Mouse (Mus musculus) gastrocnemius, adult 8-10 months (tissue): ENCODE results near the gene Wnt5a. TPM values are rescaled to one million over a fixed set of nuclear protein-coding genes. Genes with fewer than 3 reads are reported as not detected.
A peak's percentile ranks its signal among the peaks of the same experiment; 100 is the strongest.

Source experiments
- DNase-seq, 2 experiments: peaks; one replicate each; pipeline ENCODE4 v3.0.0; 2022; ENCODE audit warnings: low spot score in 2 of 2
- total RNA-seq, 4 experiments: library from RNA; stranded (reverse); gene quantifications; 2 replicates each; pipeline ENCODE4 v1.2.4; 2022

Wnt5a gene
- total RNA-seq, result 1 to 10 TPM; 3.1 to 6.0 (median 4.2) TPM

DNA sequence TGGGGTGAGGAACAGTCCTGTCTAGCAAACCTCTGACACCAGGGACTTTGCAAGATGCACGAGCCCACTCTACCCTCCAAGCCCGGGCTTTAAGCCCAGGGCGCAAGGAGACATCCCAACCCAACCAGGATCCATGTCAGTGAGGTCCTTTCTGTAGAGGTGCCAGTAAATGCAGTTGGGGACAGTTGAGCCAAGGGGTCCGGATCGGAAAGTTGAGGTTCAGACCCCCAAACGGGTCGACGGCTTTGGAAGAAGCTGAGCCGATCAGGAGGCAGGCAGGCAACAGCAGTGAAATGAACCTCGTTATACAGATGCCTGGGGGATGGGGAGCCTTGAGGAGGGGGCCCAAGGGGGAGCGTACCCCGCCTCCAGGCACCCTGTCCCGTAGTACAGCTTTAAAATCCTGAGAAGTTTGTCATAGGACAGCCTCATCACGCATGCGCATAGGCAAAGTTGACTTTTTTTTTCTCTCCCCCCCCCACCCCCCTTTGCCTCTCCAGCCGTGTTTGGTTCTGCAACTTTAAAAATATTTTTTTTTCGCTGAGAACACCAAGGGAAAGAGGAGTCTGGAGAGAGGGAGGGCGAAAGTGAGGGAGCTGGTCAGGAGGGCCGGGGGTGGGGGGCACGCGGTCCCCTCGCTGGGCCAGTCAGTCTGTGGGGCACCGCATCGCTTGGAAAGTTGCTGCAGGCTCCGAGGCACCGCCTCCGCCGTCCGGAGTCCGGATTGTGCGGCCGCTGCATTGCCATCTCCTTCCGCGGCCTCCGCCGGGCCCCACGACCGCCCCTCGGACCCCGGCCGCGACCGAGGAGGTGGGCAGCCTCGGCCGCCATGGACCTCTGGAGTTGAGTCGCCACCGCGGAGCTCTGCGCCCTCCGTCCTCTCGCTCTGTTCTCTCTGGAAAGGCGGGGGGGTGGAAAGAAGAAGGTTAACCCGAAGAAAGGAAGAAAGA is at the start of gene Wnt5a:
Gene Wnt5a, plus strand, starts transcription at position 650 of the 950 bp plus-strand sequence.
- DNase-seq, result peak in 1 of 2 experiments; percentile 21

DNA sequence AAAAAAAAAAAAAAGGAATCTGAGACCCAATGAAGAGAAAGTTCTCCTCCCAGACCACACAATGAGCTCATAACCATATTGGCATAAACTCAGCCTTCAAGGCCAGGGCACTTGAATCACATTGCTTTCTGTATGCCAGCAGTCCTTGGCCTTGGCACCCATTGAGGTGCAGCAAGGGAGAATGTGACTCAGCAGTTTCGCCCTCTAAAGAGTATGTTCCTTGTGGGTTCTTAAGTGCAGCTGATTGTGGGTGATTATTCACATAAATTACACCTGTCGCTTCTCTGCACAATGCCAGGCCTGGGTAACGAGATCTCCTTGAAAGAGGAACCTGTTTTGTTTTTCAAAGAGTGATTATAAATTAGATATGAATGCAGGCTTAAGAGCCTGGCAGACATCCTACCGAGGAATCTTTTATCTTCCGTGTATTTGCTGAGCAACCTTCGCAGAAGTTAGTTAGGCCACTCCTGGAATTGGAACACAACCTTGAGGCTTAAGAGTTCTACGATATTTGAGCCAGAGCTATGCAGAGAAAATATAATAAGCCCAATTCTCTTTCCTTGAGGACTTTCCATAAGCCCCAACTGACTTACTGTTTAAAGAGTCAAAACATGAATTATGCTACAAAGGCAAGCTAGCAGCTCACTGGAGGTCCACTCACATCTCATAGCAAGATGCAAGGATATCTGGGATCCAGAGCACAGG is 48.0 kb upstream of the Wnt5a start:
- no peak for DNase-seq

DNA sequence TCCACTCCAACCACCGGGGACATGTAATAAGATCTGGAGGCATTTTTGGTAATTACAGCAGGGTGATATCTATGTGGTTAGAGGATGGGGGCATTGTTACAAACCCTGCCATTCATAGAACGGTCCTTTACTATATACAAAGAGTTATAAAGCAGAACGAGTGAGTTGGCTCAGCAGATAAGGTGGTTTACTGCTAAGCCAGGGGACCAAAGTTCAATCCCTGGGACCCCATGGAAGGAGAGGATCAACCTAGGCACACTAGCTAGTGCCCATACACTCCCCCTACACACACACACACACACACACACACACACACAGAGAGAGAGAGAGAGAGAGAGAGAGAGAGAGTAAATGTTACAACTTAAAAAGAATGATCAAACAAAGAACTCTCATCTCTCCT is 47.1 kb upstream of the Wnt5a start:
- DNase-seq, result no peak

DNA sequence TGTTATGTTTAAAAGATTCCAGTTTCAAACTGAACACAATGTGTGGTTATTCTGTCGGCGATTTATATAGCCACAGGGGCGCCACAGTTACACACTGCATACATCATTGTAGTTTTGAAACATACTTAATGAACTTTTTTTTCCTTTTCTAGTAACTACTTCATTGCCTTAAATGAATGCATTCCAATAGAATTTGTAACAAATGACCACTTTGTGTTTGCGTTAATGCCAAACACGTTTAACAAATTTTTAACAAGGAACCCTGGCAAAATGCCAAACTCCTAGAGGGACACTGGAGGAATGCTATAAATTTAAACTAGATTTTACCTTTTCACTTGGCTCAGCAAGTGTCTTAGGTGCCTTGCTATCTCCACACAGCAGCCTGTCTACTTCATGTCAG is 36.6 kb upstream of the Wnt5a start:
- no peak for DNase-seq

DNA sequence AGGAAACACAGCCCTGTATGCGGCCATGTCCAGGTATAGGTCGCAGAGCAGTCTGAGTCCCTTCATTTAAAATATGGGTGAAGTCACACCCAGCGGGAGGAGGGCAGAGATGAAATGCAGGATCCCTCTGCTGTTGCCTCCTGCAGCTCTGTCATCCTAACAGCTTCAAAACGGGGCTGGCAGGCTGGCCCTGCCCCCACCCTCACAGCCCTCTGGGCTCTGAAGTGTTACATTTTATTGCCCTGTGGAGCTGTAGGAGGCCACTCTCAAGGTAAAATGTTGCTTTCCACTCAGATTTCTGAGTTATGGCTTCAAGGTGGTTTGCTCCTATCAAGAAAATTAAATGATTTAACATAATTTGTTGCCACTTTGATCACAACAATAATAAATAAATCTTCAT is 34.9 kb upstream of the Wnt5a start:
- no peak for DNase-seq

DNA sequence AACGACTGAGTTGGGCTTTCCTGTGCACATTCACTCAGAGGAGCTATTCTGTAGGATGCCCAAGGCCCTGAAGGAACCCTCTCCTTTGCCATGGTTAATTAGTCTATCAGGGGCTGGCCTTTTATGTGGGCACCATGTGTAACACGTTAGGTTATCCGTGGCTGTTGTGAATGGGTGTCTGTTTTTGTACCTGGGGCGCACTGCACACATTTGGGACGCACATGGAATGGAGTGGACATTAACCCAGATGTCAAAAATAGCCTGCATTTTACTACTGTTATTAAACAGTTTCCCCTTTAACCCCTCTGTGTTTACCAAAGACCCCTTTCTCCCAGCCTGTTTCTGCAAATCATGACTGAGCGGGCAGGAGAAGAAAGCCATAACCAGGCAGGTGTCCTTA is 34.3 kb upstream of the Wnt5a start:
- DNase-seq, result no peak

DNA sequence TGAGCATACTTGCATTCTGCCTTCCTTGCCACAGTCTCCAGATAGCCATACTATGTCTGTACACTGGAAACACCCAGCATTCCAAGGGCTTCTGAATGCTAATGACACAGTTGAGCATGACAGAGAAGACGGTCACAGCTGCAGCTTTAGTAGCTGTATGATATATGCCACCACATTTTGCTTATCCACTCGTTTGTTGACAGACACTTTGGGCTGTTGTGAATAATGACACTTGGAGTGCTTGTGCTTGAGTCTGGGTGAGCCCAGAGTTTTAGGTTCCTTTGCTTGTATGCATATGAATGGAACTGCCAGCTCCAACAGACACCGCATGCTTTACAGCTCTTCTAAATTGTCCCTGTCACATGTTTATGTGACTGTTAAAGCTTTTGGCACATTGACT is 29.5 kb upstream of the Wnt5a start:
- no peak for DNase-seq

DNA sequence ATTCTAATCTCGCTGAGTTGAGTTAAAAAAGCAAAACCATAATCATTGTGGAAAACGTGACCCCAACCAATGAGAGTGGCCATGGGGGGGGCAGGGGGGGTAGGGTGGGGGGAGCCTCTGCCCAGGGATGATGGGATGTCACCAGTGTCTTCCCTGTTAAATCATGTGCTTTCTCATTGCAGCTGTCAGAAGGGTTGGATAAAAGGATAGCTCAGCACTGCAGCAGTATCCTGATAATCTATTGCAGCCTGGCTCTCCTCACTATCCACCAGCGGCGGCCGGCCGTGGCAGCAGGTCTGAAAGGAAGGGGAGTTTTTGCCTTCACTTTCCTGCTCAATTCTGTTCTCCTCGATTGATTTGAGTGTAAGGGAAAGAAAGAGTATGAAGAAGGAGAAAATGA is 29.1 kb upstream of the Wnt5a start:
- no peak for DNase-seq

DNA sequence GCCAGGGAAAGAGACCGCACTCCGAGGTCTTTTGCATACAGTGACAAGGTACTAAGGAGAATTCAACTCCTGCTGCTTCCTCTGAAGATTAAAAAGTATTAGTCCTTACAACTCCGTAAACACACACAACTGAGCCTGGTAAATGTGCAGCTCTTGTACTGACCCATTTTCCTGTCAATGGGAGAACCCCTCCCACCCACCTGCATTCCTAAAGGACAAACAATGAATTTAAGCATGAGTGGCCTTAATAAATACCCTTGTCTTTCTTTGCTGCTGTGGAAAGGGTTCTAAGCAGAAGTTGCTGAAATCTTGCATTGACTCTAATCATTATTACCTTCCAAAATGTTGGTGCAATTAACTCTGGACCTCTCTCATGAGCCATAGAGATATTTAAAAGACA is 27.8 kb upstream of the Wnt5a start:
- no peak for DNase-seq

DNA sequence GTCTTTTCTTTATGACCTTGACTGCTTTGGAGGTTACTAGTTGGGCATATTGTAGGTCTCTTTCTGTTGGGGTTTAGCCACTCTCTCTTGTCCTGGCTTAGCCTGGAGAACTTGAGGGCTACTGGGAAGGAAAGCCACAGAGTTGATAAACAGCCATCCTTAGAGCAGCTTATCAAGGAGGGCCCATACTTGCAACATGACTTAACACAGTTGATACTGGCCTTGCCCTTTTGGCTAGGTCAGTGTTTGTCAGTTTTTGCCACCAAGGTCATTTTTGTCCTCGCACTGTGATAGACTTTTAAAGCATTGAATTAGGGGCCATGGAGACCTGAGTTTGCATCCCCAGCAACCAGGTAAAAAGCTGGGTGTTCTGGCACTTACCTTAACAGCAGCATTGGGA is 23.7 kb upstream of the Wnt5a start:
- DNase-seq, result no peak

DNA sequence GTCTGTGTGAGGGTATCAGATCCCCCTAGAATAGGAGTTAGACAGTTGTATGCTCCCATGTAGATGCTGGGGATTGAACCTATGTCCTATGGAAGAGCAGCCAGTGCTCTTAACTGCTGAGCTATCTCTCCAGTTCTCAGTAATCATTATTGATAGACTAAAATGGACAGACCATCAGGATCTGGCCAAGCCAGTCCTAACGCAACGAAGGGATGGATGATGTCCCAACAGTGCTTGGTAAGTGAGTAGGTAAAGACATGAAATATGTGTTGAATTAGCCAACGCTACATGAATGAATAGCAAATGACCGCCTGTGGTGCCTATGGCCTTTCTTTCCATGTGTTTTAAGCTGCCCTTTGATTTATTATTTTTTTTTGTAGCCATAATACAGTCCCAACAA is 10.7 kb upstream of the Wnt5a start:
- DNase-seq, result no peak

DNA sequence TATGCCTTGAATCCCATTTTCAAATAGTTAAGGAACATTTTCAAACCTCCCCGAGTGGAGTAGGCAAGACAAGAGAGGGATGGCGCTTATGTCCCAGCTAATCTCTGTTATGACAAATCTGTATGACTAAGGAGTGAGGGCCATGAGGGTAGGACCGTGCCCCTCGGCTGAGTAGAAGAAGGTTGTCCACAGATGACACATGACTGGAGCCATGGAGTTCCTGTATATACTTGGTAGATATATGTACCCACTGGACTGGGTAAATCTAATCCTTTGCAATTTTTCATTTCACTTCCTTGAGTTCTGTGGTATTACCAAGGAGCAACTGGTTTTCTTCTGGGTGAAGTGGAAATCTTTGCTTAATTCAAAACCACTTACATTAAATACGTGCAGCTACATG is 10.3 kb upstream of the Wnt5a start:
- DNase-seq, result no peak

DNA sequence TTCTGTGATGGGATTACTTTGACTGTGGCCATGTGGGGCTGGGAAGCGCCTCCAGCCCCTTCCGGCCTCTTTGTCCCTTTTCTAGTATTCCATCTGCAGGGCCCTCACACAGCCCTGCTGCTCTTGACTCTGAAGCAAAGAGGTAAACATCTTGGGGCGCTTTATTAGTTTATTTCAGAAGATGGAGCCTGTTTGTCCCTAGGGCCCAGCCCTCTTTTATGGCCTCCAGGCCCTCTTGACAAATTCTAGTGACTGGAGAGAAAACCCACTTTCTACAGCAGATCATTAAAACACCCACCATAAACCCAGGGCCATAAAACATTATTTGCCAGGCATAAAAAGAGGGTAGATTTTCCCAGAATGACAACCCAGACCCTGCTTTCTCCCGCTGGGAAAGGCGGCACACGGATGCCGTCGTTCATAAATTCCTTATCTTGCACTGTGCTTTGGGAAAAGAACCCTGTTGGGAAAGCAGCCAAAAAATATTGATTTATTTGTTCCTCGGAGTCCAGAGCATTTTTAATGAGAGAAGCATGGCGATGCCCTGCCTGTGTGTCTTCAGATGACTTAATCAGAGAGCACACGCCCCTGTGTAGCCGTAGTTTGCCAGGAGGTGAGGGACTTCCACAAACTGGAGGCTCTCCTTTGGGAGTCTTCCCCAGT is 3.2 kb upstream of the Wnt5a start:
- no peak for DNase-seq

DNA sequence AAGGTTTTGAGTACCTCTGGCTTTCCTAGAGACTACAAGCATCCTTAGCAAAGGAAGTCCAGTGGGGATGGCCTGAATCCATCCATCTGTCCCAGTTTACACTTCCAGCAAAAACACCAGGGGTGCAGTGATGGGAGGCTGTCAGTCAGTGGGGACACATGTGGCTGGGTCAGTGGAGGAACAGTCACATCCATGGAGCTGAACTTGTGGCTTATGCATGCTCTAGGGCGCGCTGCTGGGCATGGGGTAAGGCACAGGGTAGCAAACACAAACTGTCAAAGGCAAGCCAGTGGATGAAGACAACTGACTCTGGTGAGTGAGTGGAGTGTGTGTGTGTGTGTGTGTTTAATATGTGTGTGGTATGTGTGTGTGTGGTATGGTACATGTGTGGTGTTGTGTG is 1.3 kb upstream of the Wnt5a start:
- DNase-seq, result no peak

DNA sequence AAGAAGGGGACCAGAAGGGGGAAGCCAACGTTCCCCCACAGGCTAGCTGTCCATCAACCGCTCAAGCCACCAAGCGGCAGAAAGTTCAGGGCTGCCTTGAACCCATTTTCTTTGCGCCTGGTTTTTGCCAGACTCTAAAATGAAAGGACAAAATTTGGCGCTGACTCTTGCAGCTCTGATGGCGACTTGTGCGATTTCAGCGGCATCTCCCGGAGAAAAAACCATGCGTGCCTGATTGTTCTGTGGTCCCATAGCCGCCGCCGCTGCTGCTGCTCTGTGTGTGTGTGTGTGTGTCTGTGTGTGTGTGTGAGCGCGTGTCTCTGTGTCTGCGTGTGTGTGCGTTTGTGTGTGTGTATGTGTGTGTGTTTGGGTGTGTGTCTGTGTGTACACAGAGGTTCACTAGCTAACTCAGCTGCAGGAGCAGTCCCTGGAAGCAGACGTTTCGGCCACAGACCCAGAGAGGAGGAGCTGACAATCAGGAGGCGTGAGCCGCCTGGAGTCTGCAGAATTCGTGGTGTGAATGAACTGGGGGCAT is 568 bp downstream of the Wnt5a start:
- peak in 1 of 2 experiments; percentile 19 for DNase-seq

DNA sequence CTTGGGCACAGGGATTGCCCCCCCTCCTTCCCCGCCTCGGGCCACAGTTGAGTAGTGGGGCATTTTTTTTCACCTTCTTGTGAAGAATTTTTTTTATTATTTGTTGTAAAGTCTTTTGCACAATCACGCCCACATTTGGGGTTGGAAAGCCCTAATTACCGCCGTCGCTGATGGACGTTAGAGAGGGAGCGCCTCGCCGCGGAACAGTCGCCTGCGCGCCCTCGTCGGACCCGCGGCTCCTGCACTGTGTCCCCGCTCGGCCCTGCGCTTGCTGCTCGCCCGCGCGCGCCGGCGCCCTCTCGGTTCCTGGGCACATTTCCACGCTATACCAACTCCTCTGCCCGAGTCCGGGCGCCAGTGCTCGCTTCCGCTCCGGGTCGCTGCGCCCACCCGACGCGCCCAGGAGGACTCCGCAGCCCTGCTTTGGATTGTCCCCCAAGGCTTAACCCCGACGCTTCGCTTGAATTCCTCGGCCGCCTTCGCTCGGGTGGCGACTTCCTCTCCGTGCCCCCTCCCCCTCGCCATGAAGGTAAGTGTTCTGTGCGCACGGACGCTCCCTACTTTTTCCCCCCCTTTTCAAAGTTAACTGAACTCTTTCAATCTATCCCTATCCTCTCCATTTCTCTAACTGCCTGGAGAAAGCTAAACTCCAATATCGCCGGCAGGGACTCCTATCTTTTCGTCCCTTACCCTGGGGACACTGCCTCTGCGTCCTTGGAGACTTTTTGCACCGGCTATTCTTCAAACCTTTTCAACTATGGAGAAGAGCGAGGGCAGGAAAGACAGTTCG is 1.2 kb downstream of the Wnt5a start:
- no peak for DNase-seq

DNA sequence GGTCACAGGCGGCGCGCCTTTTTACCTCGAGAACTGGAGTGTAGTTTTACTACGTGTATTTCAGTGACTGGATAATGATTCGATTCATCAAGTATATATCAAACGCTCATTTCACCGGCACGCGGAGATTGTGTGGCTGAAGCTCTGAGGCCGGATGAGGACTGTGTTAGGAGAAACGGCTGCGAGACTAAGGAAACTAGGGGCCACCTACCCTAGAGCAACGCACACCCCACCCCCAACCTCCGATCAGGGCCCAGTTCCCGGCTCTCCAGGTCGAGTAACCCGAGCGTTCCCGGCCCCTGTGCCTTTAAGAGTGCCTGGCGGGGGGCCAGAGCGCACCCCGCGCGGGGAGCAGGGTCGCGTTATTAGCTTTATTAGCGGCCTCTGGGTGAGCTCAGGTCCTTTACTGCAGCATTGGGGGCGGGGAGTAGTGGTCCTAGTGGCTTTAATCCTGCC is 1.9 kb downstream of the Wnt5a start:
- DNase-seq, result peak in 1 of 2 experiments; percentile 58

DNA sequence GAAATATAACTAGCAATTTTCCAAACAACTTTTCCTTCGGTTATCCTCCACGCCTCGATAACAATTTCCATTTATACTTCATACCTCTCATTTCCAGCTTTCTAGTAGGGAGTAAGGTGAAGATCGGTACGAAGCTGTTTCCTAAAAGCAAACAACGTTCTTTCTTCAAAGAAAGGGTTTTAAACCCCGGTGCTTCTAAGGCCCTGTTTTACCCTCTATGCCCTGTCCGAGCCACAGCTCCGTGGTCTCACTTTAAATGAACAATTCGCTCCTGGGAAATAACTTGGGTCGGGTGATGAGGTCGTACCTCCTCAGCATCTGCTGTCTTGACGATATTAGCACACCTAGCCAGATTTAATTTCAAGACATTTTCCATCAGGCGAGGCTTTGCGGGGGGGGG is 2.5 kb downstream of the Wnt5a start:
- no peak for DNase-seq

DNA sequence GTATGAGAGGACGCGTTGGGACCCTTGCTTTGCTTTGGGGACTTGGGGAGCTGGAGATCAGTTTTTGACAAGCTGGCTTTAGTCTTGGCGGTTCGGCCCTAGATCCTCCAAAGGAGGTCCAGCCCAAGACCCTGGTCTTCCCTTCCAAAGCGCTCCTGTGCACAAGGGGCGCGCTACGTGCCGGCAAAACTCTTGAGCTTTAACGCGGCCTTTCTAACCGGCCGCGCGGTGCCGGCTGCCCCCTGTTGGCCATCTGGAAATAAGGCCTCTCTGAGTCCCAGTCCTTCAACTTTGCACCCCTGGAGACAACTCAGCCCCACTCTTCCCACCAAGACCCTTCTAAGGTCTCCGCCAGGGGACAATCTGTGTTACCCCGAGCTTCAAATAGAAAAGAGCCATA is 2.9 kb downstream of the Wnt5a start:
- DNase-seq, result peak in 1 of 2 experiments; percentile 56

DNA sequence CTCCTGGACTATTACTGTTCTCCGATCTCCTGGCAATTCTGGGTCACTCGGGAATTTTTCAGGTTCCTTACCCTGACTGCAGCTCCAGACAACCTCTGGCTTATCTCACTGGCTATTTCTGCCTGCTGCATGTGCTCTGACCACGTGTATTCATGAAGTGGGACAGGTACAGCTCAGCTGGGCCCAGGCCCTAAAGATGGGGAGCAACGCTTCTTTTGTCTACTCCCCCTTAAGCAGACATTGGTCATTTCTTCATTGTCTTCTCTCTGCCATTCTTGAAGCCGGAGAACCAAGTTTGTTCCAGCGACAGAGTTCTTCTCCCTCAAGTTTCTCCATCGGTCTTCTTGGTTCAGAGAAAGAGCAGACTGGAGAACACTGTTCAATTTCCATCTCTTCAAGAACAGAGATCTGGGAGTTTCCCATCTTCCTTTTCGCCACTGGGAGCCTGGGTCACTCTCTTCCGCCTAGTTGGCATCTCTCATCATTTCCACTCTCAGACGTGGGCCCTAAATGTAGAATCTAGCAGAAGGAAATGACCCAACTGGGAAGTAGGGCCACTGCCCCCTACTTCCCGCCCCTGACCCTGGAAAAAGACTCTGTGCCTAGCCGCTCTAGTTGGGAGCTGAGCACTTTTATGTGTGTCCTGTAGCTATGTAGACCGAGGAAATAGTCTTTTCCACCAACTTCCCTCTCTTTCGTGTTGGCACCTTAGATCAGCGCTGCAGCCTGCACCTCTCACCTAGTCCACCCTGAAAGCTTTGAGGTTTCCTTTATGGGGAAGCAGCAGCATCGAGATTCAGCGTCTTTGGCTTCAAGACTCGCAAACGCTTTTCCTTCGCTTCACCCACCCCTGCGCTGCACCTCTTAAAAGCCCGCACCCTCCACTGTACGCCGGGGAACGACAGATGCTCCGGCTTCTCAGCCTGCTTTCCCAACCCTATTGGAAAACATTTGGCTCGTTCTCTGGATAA is 4.0 kb downstream of the Wnt5a start:
- DNase-seq, result no peak
